Mouse (Mus musculus): Measurements from ENCODE around the gene Acbd3.
A peak's percentile ranks its signal among the peaks of the same experiment; 100 is the strongest.

Acbd3 gene

DNA sequence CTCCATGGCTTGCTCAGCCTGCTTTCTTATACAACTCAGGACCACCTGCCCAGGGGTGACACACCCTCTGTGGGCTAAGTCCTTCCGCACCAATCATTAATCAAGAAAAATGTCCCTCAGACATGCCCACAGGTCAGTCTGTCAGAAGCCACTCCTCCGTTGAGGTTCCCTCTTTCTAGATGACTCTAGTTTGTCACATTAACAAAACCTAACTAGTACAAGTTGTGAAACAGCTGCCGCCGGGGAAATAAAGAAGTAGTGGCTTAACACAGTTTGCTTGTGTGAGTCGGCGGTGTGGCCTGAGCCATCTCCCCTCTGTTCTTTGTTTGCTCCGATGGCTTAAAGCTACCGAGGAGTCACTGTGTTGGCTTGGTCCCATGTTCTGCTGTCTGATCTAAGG lies 36.8 kb downstream of the Acbd3 start:
- no peak for DNase-seq

- no peak for DNase-seq
Observed at GRCm38 (mm10) chr1:180763307-180763706, 37.5 kb downstream of the Acbd3 start.

GRCm38 (mm10) chr1:180763828-180764227 lies 38.0 kb downstream of the Acbd3 start:
- DNase-seq: peak; percentile 89 to 92

GRCm38 (mm10) chr1:180765393-180765792 lies 39.5 kb downstream of the Acbd3 start:
- no peak for DNase-seq

GRCm38 (mm10) chr1:180766557-180766956 lies 40.7 kb downstream of the Acbd3 start:
- no peak for DNase-seq

GRCm38 (mm10) chr1:180767541-180768333 lies 41.9 kb downstream of the Acbd3 start:
- DNase-seq: peak in 1 of 2 experiments; percentile 36

DNA sequence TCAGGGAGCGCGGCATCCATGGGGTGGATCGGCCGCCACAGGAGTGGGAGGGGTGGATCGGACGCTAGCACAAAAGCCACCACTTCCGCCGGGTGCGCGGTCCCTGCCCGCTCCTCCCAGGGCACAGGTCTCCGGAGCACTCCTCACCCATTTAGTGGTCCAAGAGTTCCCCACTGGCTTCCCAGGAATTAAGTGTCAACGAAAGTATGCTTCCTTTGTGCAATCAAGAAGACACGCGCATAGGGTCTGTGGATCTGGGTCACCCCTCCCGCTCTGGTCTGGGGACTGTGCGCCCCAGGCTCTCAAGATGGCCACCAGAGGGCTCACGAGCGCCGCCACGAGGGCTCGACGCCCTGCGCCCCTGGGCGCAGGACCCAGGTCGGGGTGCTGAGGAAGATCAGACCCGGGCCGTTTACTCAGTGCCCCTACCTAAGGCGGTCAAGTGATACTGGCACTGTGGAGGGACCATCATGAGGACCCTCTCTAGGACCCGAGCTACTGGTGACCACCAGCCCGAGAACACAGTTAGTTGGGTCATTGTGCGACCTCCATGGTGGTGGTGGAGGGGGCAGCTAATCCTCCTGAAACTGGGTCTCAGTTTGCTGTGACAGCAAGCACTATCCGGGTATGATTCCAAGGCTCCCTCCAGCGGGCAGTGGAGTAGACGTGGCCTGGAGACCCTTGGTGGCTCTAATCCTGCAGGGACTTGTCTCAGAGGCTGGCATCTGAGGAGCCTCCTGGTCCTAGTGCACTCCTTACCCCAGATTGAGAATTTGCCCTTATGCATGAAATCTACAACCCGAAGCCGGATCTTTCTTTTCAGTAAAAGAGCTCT lies 42.7 kb downstream of the Acbd3 start:
- peak; percentile 59 to 90 for DNase-seq

- no peak for DNase-seq
Observed at GRCm38 (mm10) chr1:180771306-180771705, 45.5 kb downstream of the Acbd3 start.

DNA sequence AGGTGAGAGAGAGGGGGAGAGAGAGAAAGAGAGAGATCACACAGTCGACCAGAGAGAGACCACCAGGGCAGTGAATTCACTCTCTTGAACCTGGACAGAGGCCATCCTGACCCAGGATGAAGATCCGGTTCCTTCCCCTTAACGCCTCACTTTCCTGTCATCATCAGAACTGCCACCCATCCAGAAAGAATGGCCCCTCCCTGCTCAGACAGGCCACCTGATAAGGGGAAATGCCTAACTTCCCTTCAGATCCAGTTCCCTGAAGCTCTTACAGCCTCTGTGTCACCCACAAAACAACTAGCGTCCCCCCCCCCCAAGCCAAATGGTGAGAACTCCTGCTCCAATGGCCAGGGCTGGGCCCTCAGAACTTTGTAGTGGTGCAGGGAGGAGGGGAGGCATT lies 45.9 kb downstream of the Acbd3 start:
- no peak for DNase-seq

GRCm38 (mm10) chr1:180772291-180772690 lies 46.4 kb downstream of the Acbd3 start:
- DNase-seq: no peak

- peak in 1 of 2 experiments; percentile 70 for DNase-seq
Observed at GRCm38 (mm10) chr1:180774664-180775063, 48.8 kb downstream of the Acbd3 start.

DNA sequence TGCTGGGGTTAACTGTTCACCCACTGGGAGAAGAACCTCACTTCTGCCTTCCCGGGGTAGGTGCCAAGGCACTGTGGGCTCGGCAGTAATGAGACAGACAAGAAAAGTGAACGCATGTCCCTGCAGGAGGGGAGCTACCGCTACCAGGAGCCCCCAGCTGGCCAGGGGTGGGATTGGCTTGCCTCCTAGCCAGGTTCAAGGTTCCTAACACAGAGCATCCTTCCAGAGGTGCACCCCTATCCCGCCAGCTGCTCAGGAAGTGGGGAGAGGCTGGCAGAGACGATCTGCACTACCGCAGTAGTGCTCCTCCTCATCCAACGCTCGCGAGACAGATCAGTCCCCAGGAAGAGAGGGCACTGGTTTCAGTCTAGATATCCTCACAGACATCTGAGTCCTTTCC lies 49.5 kb downstream of the Acbd3 start:
- no peak for DNase-seq

- DNase-seq: no peak
Observed at GRCm38 (mm10) chr1:180775849-180776493, 50.1 kb downstream of the Acbd3 start.

GRCm38 (mm10) chr1:180776494-180776893 lies 50.7 kb downstream of the Acbd3 start:
- no peak for DNase-seq

- no peak for DNase-seq
Observed at GRCm38 (mm10) chr1:180777289-180777659, 51.4 kb downstream of the Acbd3 start.

DNA sequence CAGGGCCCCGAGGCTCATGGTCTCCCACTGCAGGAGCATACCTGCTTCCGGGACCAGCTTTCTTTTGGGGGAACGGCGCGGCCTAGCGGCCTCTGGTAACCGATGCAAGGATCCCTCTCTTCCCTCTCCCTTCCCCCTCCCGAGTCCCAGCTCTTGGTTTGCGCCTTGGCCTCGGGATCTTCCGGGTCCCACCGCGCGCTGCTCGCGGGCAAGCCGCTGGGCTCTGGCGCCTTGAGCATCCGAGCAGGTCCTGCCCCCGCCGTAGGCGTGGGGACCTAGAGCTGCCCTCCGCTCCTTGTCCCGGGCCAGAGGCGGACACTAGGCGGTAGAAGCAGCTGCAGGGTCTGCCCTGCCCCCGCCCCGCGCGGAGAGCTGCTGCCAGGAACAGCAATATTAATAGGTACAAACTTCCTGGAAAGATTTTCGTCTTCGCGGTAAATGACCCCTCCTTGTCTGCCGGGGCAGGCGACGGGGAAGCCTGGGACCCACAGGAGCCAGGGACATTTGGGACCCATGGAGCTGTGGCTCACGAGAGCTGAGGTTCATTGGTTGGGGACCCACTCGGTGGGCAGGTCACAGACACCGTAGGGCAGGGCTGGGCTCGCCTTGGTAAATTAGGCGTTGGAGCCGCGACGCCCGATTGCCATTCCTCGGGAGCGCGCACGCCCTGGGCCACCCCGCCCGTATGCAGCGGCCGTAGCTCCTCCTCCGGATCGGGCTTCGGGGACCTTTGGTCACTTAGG lies 52.0 kb downstream of the Acbd3 start:
- peak; percentile 90 to 93 for DNase-seq

GRCm38 (mm10) chr1:180778403-180778754 lies 52.5 kb downstream of the Acbd3 start:
- DNase-seq: no peak

DNA sequence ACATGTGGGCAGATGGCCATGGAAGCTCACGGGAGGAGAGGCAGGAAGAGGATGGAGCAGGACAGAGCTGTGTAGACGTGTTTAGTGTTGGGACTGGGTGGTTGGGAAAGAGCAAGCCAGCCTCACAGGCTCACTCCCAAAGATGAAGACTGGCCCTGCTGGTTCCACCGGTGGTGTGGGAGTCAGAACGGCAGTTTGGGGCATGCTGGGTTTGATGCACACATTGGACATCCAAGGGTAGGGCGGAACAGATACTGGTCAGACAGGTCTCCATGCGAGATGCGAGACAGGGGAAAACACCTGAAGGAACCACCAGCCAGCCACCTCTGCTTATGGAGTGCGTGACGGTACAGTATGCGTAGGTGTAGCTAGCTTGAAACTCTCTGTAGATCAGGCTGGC lies 53.1 kb downstream of the Acbd3 start:
- DNase-seq: no peak

GRCm38 (mm10) chr1:180780291-180780690 lies 54.4 kb downstream of the Acbd3 start:
- peak; percentile 30 to 68 for DNase-seq

GRCm38 (mm10) chr1:180781250-180781649 lies 55.4 kb downstream of the Acbd3 start:
- DNase-seq: peak; percentile 60 to 79

GRCm38 (mm10) chr1:180782906-180783579 lies 57.2 kb downstream of the Acbd3 start:
- peak; percentile 56 to 65 for DNase-seq

- DNase-seq: no peak
Observed at GRCm38 (mm10) chr1:180783580-180783928, 57.7 kb downstream of the Acbd3 start.
